Mouse (Mus musculus) kidney, postnatal 0 days (tissue): Measurements from ENCODE around the gene Itsn1. TPM values are rescaled to one million over a fixed set of nuclear protein-coding genes. Genes with fewer than 3 reads are reported as not detected.

Source experiments
- ATAC-seq: fragments of 200-750 bp; cut with Nextera tagmentation; replicated peaks from 2 replicates; pipeline ENCODE4 v1.8.0; 2017; ENCODE audit warnings: low read depth, moderate number of reproducible peaks, moderate TSS enrichment, moderate library complexity; ENCODE audit not compliant: low FRiP score
- DNase-seq: peaks from one replicate; pipeline ENCODE4 v3.0.0-alpha.2; 2016; ENCODE audit warnings: low spot score
- H3K27ac ChIP-seq: fragments of 300-500 bp; sonication (generic); 2 replicates; pipeline ENCODE4 v1.5.1; 2014; ENCODE audit warnings: mild to moderate bottlenecking
- H3K27me3 ChIP-seq: fragments of 300-500 bp; sonication (generic); 2 replicates; pipeline ENCODE4 v1.6.1; 2014; ENCODE audit warnings: low read length, mixed read lengths; ENCODE audit not compliant: insufficient read depth
- H3K36me3 ChIP-seq: fragments of 300-500 bp; sonication (generic); 2 replicates; pipeline ENCODE4 v1.6.1; 2014; ENCODE audit warnings: low read length, mixed read lengths; ENCODE audit not compliant: insufficient read depth
- H3K4me1 ChIP-seq: fragments of 300-500 bp; sonication (generic); replicated peaks from 2 replicates; pipeline ENCODE4 v1.6.1; 2014; ENCODE audit warnings: antibody characterized with exemption, low read length, mixed read lengths; ENCODE audit not compliant: insufficient read depth
- H3K4me2 ChIP-seq: fragments of 300-500 bp; sonication (generic); 2 replicates; pipeline ENCODE4 v1.6.1; 2014; ENCODE audit warnings: mild to moderate bottlenecking, low read length, moderate library complexity, mixed read lengths
- H3K4me3 ChIP-seq: fragments of 300-500 bp; sonication (generic); replicated peaks from 2 replicates; pipeline ENCODE4 v1.5.1; 2014; ENCODE audit warnings: low read depth, low read length
- H3K9ac ChIP-seq: fragments of 300-500 bp; sonication (generic); 2 replicates; pipeline ENCODE4 v1.6.1; 2014; ENCODE audit warnings: low read depth, low read length
- H3K9me3 ChIP-seq: fragments of 300-500 bp; sonication (generic); replicated peaks from 2 replicates; pipeline ENCODE4 v1.6.1; 2016; ENCODE audit warnings: low read length, inconsistent platforms, mixed read lengths
- CTCF ChIP-seq: IDR thresholded peaks from 2 replicates; pipeline ENCODE4 v1.5.1; 2016; ENCODE audit warnings: antibody characterized with exemption, low read depth, mild to moderate bottlenecking, moderate library complexity
- WGBS: fragments of 180-500 bp; shearing (Covaris S2); extraction: QIAGEN DNeasy Blood & Tissue Kit; methylation state at CpG from one replicate; pipeline ENCODE4 v1.1.7; 2014; 5-methylcytosine and 5-hydroxymethylcytosine counted together
- polyA plus RNA-seq: library from polyadenylated mRNA; unstranded; fragments of >200 nt; fragmentation: Nextera tagmentation; extraction: Ambion mirVana; gene quantifications from 2 replicates; pipeline ENCODE4 v1.2.1, GENCODE M21; 2015

Itsn1 gene
- polyA plus RNA-seq, 1 experiment from 2014 or later: 14.4 TPM

DNA sequence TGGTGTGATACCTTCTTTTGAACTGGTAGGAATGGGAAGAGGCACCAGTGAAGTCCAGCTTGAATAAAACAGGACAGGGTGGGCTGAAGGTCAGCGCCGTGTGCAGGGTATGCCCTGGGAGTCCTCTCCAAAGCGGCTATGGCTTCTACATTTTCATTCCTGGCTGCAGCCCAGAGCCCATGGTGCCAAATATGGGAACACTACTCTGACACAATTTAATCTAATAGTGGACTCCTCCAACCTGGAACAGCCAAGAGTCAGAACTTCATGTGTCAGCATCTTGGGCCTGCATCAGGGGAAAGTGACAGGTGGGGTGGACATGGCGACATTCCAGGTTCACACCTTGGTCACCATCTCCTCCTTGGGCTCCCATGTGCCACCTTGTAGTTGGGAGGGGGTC is 147.4 kb downstream of the Itsn1 start:
- 91% methylated on average over 4 of the region's 4 CpGs for WGBS
- no peaks in the 10 kb centered on the region; the same call in 1 of the 2 replicates for H3K4me1 ChIP-seq
- TF ChIP-seq CTCF: no peak
- no peaks in the 10 kb centered on the region for H3K27me3 ChIP-seq
- H3K4me2 ChIP-seq: no peak overlapping the region
- H3K9me3 ChIP-seq: no peaks in the 10 kb centered on the region
- no peak overlapping the region for H3K27ac ChIP-seq
- no peak for ATAC-seq
- H3K9ac ChIP-seq: no peak overlapping the region
- H3K4me3 ChIP-seq: no peak overlapping the region
- DNase-seq: no peak
- H3K36me3 ChIP-seq: no peaks in the 10 kb centered on the region

DNA sequence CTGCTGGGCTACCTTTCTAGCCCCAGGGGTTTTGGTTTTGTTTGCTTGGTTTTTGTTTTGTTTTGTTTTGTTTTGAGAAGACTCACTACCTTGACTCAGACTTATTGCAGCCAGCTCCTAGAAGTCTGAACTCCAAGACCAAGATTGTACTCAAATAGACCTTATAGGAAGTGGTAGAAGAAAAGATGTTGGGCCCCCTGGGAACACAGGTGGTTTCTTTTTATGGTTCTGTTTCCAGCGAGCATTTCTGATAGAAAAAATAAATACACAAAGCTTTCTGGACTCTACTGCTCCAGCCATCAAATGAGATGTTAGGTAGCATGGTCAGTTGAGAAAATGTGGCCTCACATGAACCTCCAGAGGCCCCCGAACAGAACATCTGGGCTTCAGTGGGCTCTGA is 150.0 kb downstream of the Itsn1 start:
- 76% methylated on average over 2 of the region's 2 CpGs for WGBS
- H3K4me2 ChIP-seq: no peak overlapping the region
- H3K27ac ChIP-seq: no peak overlapping the region
- no peak overlapping the region for H3K9ac ChIP-seq
- H3K4me1 ChIP-seq: peaks cover 8% of the 10 kb centered on the region; the same call in 1 of the 2 replicates
- no peaks in the 10 kb centered on the region for H3K36me3 ChIP-seq
- DNase-seq (no peak), ATAC-seq (no peak)
- no peak for TF ChIP-seq CTCF
- no peaks in the 10 kb centered on the region for H3K27me3 ChIP-seq
- H3K4me3 ChIP-seq: no peak overlapping the region
- H3K9me3 ChIP-seq: no peaks in the 10 kb centered on the region

DNA sequence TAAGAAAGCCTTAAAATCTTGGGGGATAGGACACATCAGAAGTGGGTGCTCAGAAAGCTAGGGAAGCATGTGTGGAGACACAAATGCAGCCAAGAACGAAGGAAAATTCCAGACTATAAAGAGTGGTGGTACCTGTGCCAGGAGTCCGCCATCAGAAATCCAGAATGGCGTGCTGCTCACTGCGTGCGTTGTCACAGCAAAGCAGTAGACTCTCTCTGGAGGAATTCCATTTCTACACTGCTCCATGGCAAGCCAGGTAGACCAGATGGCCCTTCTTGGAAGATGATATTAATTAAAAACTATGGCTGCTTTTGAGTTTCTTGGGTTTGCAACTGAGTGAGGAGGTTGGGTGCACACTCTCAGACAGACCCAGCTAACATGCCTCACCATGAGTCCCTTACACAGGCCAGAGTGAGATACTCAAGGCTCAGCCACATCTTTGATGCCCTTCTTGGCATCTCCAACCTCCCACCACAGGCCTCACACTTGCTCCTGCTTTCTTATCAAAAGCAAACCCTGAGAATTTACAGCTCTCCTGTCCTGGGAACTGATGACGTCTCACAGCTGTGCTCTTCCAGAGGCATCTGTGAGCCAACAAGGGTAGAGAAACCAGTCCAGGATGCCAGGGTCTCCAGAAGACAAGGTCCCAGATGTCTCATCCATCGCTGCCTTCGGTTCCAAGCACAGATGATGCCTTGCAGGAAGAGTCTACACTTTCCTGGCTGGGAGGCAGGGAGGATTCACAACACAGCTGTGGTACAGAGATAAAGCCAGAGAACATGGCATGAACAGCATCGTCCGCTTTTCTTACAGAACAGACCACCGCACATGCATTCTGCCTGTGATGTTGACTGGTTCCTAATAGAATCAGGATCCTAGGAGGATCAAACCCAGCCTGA is 152.0 kb downstream of the Itsn1 start:
- Histone ChIP-seq H3K4me2 (no peak overlapping the region), H3K4me3 (no peak overlapping the region), H3K4me1 (peaks cover 8% of the 10 kb centered on the region; the same call in 1 of the 2 replicates), H3K36me3 (no peaks in the 10 kb centered on the region), H3K27me3 (no peaks in the 10 kb centered on the region), H3K27ac (no peak overlapping the region), H3K9me3 (no peaks in the 10 kb centered on the region), H3K9ac (no peak overlapping the region)
- WGBS: 94% methylated on average over 11 of the region's 11 CpGs
- ATAC-seq (no peak), DNase-seq (no peak)
- no peak for TF ChIP-seq CTCF

DNA sequence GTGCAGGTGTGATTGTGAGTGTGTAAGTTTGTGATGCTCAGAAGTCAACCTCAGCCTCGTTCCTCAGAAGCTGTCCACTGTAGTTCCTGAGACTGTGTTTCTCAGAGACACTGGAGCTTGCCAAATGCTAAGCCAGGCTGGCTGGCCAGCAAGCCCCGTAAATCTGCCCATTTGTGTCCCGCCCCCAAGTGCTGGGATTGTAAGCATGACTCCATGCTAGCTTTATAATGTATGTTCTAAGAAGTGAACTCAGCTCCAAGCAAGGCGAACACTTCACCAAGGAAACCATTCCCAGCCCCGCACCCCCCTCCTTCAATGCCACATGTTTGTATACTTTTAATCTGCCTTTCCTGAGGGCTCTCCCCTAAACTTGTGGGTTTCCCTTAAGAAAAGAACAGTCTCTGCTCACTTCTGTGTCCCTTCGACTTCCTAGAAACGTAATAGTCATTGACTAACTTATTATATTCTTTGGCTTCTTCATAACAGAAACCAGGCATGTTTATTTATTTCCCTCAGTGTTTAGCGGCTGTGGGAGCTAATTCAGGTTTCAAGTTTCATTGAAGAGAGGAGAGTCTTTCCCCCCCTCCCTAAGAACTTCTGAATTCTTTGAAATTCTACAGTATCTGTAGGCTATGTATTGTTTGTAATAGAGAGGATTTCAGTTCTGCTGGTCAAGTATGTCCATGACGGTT is 153.2 kb downstream of the Itsn1 start:
- H3K4me1 ChIP-seq: peaks cover 8% of the 10 kb centered on the region; the same call in 1 of the 2 replicates
- TF ChIP-seq CTCF: no peak
- no peak overlapping the region for H3K9ac ChIP-seq
- no peaks in the 10 kb centered on the region for H3K36me3 ChIP-seq
- peak; percentile 79 for DNase-seq
- ATAC-seq: no peak
- H3K27me3 ChIP-seq: no peaks in the 10 kb centered on the region
- 23% methylated on average over 9 of the region's 9 CpGs for WGBS
- no peaks in the 10 kb centered on the region for H3K9me3 ChIP-seq
- peak overlapping the region; percentile 30; the same call in 1 of the 2 replicates for H3K4me2 ChIP-seq
- peak overlapping the region; percentile 26 for H3K27ac ChIP-seq
- no peak overlapping the region for H3K4me3 ChIP-seq

DNA sequence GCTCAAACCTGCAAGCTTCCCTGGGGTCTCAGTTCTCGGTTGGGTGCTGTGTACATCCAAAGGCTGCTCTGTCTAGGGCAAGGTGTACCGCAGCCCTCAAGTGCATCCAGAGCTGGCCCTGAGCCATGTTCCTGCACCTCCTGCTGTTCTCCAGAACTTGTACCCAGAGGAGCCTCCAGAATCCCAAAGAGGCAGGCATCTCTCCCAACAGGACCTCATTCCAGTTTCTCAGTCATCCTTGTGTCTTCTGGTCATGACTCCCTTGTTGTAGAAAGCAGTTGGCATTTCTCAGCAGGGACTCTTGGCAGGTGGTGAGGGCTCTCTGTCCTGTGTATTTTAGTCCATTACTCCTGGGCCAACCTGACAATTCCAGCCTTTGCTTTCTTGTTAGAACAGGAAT is 154.6 kb downstream of the Itsn1 start:
- Histone ChIP-seq H3K4me2 (no peak overlapping the region), H3K9ac (no peak overlapping the region), H3K27ac (no peak overlapping the region), H3K36me3 (no peaks in the 10 kb centered on the region), H3K9me3 (no peaks in the 10 kb centered on the region), H3K4me1 (peaks cover 8% of the 10 kb centered on the region; the same call in 1 of the 2 replicates), H3K27me3 (no peaks in the 10 kb centered on the region), H3K4me3 (no peak overlapping the region)
- no peak for DNase-seq
- no peak for ATAC-seq
- 91% methylated on average over 2 of the region's 2 CpGs for WGBS
- no peak for TF ChIP-seq CTCF

DNA sequence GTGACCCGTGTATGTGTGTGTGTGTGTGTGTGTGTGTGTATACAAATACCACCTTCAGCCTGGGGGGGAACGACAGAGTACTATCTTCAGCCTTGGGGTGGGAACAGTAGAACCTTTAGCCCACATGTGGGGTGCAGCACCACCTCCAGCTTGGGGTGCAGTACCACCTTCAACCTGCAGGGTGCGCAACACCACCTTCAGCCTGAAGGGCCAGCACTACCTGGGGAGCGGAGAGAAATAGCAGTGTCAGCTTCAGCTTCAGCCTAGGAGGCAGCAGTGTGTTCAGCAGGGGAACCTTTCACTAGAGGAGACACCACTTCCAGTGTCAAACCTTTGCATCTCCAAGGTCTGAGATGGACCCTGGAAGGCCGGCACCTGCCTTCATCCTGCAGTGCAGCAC is 155.1 kb downstream of the Itsn1 start:
- Histone ChIP-seq H3K9ac (no peak overlapping the region), H3K4me2 (no peak overlapping the region), H3K27me3 (no peaks in the 10 kb centered on the region), H3K36me3 (no peaks in the 10 kb centered on the region), H3K27ac (no peak overlapping the region), H3K4me1 (peaks cover 8% of the 10 kb centered on the region; the same call in 1 of the 2 replicates), H3K4me3 (no peak overlapping the region), H3K9me3 (no peaks in the 10 kb centered on the region)
- ATAC-seq (no peak), DNase-seq (peak; percentile 21)
- WGBS: 70% methylated on average over 5 of the region's 5 CpGs
- TF ChIP-seq CTCF: peak; percentile 76
